Mouse (Mus musculus): ENCODE data around the gene 3110082I17Rik.

GRCm38 (mm10) chr5:139373889-139374444 is 86.4 kb downstream of the 3110082I17Rik start:
- TF ChIP-seq CTCF (conservative IDR thresholded peaks at IDR 0.05; ENCODE audit: insufficient read depth, insufficient read length, low read depth, low read length) (no peak), POLR2A (IDR thresholded peaks at IDR 0.05; ENCODE audit: low read depth, low read length) (no peak)
